Mouse (Mus musculus): Measurements from ENCODE around the gene Ttc39d.
"Not testable (repeated sequence)": the region's sequence is repeated elsewhere in the genome, so short reads cannot be mapped to it uniquely, and the experiment has no call there.

Ttc39d gene

GRCm38 (mm10) chr17:80199160-80199778 is 8.0 kb upstream of the Ttc39d start:
- DNase-seq: no peak

DNA sequence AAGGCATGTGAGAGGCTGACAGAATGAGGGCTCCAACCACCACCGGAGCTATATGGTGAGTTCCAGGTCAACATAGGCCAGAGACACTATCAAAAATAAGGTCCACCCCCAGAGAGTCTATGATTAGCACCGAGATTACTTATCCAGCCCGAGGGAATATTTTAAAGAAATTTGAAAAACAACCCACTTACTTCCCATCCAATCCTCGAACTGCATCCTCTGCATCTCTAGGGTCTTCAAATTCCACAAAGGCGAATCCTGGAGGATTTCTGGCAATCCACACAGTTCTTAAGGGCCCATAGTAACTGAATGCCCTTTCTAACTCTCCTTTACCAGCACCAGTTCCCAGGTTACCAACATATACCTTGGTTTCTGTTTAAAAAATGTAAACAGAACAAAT is 1.6 kb upstream of the Ttc39d start:
- DNase-seq: no peak

GRCm38 (mm10) chr17:80206301-80206670 is 974 bp upstream of the Ttc39d start:
- no peak for DNase-seq

DNA sequence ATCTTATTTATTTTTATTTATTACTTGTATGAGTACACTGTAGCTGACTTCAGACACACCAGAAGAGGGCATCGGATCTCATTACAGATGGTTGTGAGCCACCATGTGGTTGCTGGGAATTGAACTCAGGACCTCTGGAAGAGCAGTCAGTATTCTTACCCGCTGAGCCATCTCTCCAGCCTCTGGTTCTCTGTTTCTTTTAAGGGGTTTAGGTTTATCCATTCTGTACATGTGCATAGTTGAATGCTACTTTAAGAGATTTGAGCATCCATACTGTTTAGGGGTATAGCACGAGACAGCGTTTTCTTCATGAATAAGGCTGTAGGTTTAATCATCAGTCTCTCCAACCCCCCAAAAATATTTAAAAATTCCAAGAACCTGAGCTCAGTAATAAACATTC is 6.7 kb downstream of the Ttc39d start:
- DNase-seq: not testable (repeated sequence)

- DNase-seq: no peak
Observed at GRCm38 (mm10) chr17:80220131-80220530, 12.9 kb downstream of the Ttc39d start.

DNA sequence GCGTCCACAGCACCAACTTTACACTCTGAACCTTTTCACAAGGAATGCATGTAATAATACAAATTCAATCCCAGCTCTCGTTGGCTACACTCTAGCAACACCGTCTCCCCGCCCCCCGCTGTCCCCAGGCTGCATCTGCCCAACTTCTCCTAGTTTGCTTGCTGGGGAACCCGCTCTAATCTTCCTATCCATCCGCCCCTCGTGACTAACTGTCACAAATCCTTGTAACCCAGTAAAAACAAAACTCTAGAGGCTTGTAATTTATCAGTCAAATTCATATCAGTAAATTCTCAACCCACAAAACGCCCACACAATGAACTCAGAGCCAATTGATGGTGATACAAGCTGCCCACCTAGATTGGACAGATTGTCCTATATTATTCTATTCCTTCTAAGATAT is 13.9 kb downstream of the Ttc39d start:
- no peak for DNase-seq

- no peak for DNase-seq
Observed at GRCm38 (mm10) chr17:80221890-80222628, 14.8 kb downstream of the Ttc39d start.

- DNase-seq: no peak
Observed at GRCm38 (mm10) chr17:80223829-80224228, 16.6 kb downstream of the Ttc39d start.

GRCm38 (mm10) chr17:80224326-80225116 is 17.3 kb downstream of the Ttc39d start, which contains the start of gene Gemin6:
Gene Gemin6, plus strand, starts transcription at chr17:80224441.
- DNase-seq: peak; percentile 91

- DNase-seq: not testable (repeated sequence)
Observed at GRCm38 (mm10) chr17:80225142-80225541, 17.9 kb downstream of the Ttc39d start.

DNA sequence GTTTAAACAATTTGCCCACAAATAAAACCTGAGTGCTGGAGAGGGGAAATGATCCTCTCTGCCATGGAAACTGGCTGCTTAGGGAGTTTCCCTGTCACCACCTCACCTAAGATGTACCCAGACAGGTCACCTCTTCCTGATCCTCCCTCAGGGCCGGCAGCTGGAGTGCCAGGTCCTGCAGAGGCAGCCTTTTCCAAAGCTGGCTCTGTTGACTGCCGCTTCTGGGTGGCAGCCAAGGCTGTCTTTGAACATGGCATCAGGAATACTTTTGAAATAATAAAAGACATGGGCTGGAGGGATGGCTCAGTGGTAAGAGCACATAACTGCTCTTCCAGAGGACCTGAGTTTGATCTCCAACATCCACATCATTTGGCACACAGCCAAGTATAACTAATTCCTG is 22.1 kb downstream of the Ttc39d start:
- DNase-seq: no peak

- DNase-seq: no peak
Observed at GRCm38 (mm10) chr17:80233844-80234243, 26.6 kb downstream of the Ttc39d start.

DNA sequence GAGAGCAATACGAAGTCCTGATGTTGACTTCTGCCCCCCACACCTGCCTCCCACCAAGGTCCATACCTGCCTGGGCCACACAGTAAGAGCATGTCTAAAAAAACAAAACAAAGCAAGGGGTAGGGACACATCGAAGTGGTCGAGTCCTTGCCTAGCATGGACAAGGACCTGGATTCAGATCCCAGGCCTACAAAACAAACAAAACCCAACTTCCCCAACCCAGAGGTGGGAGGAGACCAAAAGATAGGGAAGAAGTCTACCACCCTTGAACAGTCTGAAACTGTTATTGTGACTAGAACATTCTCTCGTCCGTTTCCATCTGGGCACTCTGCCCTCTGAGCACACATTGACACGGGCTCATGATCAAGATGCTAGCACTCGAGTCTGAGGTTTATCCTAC is 27.1 kb downstream of the Ttc39d start:
- DNase-seq: no peak

- DNase-seq: no peak
Observed at GRCm38 (mm10) chr17:80235477-80235876, 28.2 kb downstream of the Ttc39d start.

- DNase-seq: no peak
Observed at GRCm38 (mm10) chr17:80236805-80237204, 29.5 kb downstream of the Ttc39d start.

- DNase-seq: no peak
Observed at GRCm38 (mm10) chr17:80237475-80237874, 30.2 kb downstream of the Ttc39d start.

DNA sequence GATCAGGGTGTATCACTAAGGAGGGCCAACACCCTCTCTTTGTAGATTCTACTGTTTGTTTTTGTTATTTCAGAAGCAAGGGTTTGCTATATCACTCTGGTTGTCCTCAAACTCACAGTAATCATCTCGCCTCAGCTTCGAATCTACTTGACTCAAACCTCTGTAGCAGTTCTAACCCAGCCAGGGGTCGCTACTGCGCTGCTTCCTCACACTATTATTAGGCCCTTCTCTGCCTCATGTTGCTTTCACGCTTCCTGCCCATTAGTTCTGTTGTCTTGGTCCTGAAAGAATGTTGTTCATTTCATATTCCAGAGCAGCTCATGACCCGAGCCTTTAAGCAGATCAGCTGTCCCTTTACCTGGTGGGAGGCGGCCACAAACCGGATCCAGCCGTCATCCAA is 34.3 kb downstream of the Ttc39d start:
- no peak for DNase-seq

DNA sequence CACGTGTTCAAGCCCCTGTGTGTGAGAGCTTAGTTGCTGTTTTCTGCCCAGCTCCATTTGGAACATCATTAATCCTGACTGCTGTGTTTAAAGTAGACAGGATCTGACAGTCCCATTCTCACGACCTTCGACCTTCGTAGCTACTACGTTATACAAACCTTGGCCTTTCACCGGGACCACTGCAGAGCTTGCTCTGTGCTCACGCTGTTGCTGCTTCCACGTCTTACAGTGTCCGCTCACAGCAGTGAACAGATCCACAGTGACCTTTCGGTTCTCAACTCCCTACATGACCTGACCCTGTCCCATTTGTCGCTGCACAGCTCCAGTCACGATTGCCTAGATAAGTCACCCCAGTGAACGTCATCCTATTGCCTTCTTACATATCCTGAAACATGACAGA is 35.9 kb downstream of the Ttc39d start:
- no peak for DNase-seq

GRCm38 (mm10) chr17:80252757-80253525 is 45.7 kb downstream of the Ttc39d start:
- peak; percentile 23 for DNase-seq

- DNase-seq: no peak
Observed at GRCm38 (mm10) chr17:80254421-80254820, 47.2 kb downstream of the Ttc39d start.

DNA sequence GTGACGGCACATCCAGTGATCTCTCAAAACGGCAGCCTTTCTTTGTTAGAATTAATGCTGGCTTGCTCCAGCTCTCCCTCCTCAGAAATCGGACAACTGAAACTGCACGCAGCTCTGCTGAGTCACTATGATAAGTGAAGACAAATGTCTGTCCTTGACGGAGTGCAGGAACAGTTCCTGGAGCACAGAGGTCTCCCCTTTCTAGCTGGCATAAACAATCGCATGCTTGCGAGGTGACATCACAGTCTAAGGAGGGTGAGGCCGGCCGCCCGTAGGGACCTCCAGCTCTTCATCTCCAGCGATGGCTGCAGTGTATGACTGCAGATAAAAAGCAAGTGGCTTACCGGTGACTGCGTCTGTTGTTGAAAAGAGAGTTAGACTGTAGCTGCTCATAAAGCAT is 47.9 kb downstream of the Ttc39d start:
- DNase-seq: no peak

DNA sequence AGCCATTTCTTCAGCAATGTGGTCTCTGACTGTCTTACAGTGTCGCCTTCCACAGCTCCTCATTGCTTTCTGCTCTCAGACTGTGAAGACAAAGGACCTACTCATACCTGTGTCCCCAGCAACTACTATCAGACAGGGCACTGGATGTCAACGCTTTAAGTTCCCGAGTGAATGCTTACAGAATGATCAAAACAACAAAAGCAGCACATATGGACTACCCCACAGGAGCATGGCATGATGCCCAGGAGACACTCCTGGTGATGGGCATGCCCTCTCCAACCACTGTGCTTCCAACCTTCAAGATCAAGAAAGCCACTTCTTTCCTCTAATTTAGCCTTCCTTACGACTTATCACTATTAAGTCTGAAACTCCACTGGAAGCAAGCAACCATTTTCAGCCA is 59.8 kb downstream of the Ttc39d start:
- no peak for DNase-seq

Data from layer of hippocampus, adult 9-11 months (tissue).